Mouse (Mus musculus) NIH3T3 (cell line): ENCODE data around the gene Ppp1r13b.

Source experiments
- DNase-seq: peaks from one replicate; pipeline ENCODE4 v3.0.0-alpha.2; 2012; ENCODE audit warnings: low read depth

Gene Ppp1r13b

GRCm38 (mm10) chr12:111907970-111908681, at the start of gene Ppp1r13b:
Gene Ppp1r13b, minus strand, starts transcription at chr12:111908110.
- DNase-seq: peak; percentile 91

DNA sequence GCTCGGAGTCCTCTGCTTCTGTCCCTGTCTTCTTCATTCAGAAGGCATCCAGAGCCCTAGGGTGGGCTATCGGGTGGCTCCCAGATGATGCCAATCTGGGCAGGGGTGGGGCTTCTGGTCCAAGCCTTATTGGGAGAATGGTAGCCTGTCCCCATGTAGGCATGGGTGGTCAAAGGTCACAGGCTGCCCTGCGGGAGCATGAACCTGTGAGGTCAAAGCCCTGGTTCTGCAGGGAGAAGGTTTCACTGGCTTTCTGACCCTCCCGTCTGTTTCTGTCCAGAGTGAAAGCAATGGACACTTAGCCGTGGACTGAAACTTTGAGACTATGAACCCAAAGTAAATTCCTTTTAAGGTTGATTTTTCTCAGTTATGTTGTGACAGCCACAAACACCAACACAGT, 48.3 kb upstream of the Ppp1r13b start:
- DNase-seq: no peak

- peak; percentile 34 for DNase-seq
Measured at GRCm38 (mm10) chr12:111951701-111952100, 43.8 kb upstream of the Ppp1r13b start.

DNA sequence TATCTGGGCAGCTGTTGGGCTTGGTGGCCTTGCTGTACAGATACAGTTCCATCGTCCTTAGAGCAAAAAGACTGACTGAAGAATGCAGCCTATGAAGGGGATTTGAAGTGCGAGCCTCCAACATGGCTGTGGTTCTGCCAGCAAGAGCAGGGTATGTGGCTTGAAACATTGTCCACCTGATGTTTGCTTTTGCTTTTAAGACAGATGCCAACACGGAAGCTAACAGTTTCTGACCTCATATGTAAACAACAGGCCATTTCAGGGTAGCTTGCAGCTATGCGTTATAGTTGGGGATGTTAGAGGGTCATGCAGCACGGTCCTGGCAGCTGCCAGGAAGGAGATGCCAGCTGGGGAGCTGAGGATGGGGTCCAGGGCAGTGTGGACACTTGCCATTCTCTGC, 42.6 kb upstream of the Ppp1r13b start:
- no peak for DNase-seq

DNA sequence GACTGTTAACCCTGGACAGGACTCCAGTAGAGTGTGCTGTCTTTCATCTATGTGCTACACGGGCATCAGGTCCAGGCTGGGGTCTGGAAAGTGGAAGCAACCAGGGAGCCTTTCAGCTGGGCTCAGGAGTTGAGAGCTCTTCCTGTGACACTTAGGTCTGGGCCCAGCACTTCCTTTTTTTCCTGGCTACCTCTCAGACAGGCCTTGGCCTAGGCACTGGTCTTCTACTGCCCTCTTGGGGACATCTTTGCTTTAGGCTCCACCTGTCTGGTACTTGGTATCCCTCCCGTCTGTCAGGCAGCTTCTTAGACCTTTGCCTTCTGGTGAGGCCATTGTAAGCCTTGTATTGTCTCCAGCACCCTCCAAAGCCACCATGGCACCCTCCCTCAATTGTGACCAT, 38.8 kb upstream of the Ppp1r13b start:
- peak; percentile 71 for DNase-seq

- DNase-seq: peak; percentile 79
Measured at GRCm38 (mm10) chr12:111945765-111946655, 38.1 kb upstream of the Ppp1r13b start.

- DNase-seq: no peak
Measured at GRCm38 (mm10) chr12:111945115-111945514, 37.2 kb upstream of the Ppp1r13b start.

- DNase-seq: peak; percentile 38
Measured at GRCm38 (mm10) chr12:111944065-111944987, 36.4 kb upstream of the Ppp1r13b start.

- no peak for DNase-seq
Measured at GRCm38 (mm10) chr12:111943421-111944064, 35.6 kb upstream of the Ppp1r13b start.

GRCm38 (mm10) chr12:111938623-111939177, 30.8 kb upstream of the Ppp1r13b start:
- peak; percentile 84 for DNase-seq

- peak; percentile 78 for DNase-seq
Measured at GRCm38 (mm10) chr12:111936706-111937550, 29.0 kb upstream of the Ppp1r13b start.

- DNase-seq: no peak
Measured at GRCm38 (mm10) chr12:111933971-111934370, 26.1 kb upstream of the Ppp1r13b start.

- DNase-seq: no peak
Measured at GRCm38 (mm10) chr12:111933032-111933704, 25.3 kb upstream of the Ppp1r13b start.

DNA sequence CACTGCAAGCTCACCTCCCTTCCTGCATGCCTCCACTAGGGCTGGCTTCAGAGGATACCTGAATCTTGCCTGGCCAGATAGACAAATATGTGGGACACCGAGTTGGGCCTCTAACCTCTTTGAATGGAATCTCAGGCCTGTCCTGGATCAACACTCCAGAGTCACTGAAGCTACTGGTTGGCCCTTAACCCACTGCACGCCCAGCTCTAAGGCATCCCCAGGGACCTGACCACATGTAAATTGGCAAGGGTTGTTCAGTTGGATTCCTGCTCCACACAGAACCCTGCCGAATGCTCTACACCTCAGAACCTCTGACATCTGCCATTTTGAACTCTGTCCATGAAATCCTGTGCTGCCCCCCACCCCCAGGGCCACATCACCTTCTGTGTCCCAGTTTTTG, 24.6 kb upstream of the Ppp1r13b start:
- peak; percentile 55 for DNase-seq

GRCm38 (mm10) chr12:111931411-111932025, 23.6 kb upstream of the Ppp1r13b start:
- no peak for DNase-seq

DNA sequence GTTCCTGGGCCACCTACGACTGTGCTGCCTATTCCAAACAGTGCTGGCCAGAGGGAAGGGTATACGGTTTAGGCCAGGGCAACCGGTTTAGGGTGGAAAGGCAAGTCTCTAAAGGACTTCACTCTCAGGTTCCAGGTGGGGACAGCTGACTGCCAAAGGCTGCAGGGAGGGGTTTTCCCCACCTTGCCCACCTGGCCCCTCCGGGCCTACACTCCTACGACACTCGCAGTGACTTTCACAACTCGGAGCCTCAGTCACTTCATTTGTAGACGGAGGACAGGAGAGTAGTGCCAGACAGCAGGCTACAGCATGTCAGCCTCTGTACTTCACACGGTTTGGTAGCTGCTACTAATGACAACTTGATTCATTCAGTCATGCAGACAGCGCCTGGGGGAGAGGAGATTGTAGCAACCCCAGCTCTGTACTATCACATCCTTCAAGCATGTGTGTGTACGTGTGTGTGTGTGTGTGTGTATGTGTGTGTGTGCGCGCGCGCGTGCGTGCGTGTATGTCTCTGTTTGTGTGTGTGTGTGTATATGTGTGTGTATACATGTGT, 20.6 kb upstream of the Ppp1r13b start:
- DNase-seq: no peak

DNA sequence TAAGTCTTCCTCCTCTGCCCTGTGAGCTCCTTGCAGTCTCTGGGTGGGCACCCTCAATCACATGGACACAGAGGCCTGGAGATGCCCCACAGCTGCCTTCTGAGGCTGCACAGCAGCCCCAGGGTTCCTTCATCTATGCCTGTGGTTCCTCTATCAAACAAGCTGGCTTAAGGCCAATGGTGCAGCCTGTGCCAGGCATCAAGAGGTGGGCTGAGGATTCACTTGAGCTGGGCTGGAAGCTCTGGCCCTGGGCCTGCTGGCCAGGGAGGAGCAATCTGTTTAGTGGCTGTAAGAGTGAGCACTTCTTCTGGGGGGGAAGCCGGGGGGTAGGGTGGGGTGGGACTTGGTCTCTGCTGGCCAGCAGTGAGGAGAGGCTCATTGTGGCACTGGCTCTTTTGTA, 19.4 kb upstream of the Ppp1r13b start:
- DNase-seq: peak; percentile 48

DNA sequence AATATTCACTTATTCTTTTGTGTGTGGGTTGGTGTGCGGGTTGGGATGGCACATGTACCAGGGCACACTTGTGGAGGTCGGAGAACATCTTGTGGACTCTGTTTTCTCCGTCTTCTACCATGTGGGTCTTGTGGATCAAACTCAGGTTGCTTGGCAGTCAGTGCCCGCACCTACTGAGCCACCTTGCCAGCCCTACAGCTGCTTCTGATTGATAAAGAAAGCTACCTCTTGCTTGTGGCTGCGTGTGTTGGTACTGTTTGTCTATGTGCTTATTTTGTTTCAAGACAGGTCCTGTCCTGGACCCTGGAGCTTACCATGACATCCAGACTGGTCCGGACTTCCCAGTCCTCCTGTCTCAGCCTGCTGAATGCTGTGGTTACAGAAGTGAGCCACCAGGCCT, 15.2 kb upstream of the Ppp1r13b start:
- DNase-seq: no peak

- DNase-seq: no peak
Measured at GRCm38 (mm10) chr12:111920046-111920445, 12.1 kb upstream of the Ppp1r13b start.
